Mouse (Mus musculus) E14TG2a.4 (cell line): ENCODE measurements at regions not wholly inside any gene's neighbourhood (a gene's known extent, or its start where the extent isn't known, plus 50 kb on each side); places are given as distances from the start of the nearest gene placed in this dataset.

Experiments
- CTCF ChIP-seq: conservative IDR thresholded peaks from 2 replicates; pipeline ENCODE4 v1.5.1; 2014; ENCODE audit warnings: low read length
- POU5F1 ChIP-seq: IDR thresholded peaks from 2 replicates; pipeline ENCODE4 v1.6.1; 2014; ENCODE audit warnings: low read length, borderline replicate concordance

DNA sequence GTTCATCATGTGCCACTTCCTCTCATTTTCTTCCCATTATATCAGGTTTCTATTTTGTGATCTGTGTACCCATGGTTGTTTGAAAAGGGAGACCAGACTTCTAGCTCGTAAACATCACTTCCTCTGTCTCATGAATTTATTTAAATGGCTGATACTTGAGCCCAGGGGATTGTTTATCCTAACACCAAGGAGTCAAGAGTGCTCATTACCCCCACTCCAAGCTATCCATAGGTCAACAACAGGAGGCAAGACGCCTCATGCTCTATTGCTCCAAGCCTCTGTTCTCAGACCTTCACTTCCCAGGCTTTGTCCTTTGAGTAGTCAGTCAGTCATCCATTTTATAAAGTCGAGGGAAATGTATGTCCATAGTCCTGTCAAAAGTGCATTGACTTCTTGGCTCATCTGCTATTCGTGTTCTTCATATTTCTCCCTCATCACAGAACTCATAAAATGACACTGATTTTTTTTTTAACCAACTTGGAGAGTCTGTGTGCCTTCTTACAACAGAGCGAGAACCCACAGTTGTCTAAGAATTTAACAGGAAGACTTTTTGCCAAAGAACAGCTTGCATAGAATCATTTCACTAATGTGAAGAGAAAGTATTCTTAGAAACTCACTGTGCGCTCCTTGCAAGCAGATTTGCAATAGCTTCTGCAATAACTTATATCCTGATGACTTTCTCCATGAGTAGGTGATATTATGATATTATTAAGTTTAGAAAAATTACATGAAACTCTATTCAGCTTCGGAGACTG, 231.8 kb downstream of the Bmp2 start:
- TF ChIP-seq CTCF (no peak), POU5F1 (no peak)
